Mouse (Mus musculus) myocyte (in vitro differentiated cells): ENCODE measurements around the gene Bglap2.

Experiments
- CEBPB ChIP-seq: IDR thresholded peaks from 2 replicates; pipeline ENCODE4 v1.6.1; 2011; ENCODE audit warnings: mild to moderate bottlenecking, moderate library complexity; ENCODE audit not compliant: poor library complexity, insufficient read depth, severe bottlenecking
- E2F4 ChIP-seq: IDR thresholded peaks from one replicate; pipeline ENCODE4 v1.6.1; 2011; ENCODE audit warnings: mild to moderate bottlenecking, control low read depth, moderate library complexity; ENCODE audit not compliant: insufficient read depth
- MAX ChIP-seq: IDR thresholded peaks from one replicate; pipeline ENCODE4 v1.6.1; 2011; ENCODE audit warnings: low read depth, mild to moderate bottlenecking, control low read depth
- MYOD1 ChIP-seq, 3 experiments: IDR thresholded peaks; one replicate each; pipeline ENCODE4 v1.6.1; 2011; ENCODE audit warnings: control low read depth in 2 of 3, low read depth in 2 of 3, mild to moderate bottlenecking in 2 of 3, moderate library complexity in 1 of 3; ENCODE audit not compliant: insufficient read length in 2 of 3, control insufficient read depth in 1 of 3
- MYOG ChIP-seq, 3 experiments: IDR thresholded peaks; one replicate each; pipeline ENCODE4 v1.6.1; 2011; ENCODE audit warnings: control low read depth in 2 of 3, low read depth in 2 of 3, mild to moderate bottlenecking in 2 of 3; ENCODE audit not compliant: insufficient read length in 2 of 3, control insufficient read depth in 1 of 3, insufficient read depth in 1 of 3
- POLR2A ChIP-seq: IDR thresholded peaks from one replicate; pipeline ENCODE4 v1.6.1; 2011; ENCODE audit warnings: low read depth, mild to moderate bottlenecking, control low read depth, moderate library complexity; ENCODE audit not compliant: insufficient read length
- POLR2AphosphoS2 ChIP-seq: IDR thresholded peaks from one replicate; pipeline ENCODE4 v1.6.1; 2011; ENCODE audit warnings: low read depth, control low read depth; ENCODE audit not compliant: insufficient read length
- TCF12 ChIP-seq: IDR thresholded peaks from one replicate; pipeline ENCODE4 v1.6.1; 2011; ENCODE audit warnings: mild to moderate bottlenecking, control low read depth; ENCODE audit not compliant: poor library complexity, insufficient read depth, severe bottlenecking
- TCF3 ChIP-seq: IDR thresholded peaks from one replicate; pipeline ENCODE4 v1.6.1; 2011; ENCODE audit warnings: low read depth, control low read depth; ENCODE audit not compliant: insufficient read length
- USF1 ChIP-seq: IDR thresholded peaks from one replicate; pipeline ENCODE4 v1.6.1; 2011; ENCODE audit warnings: low read depth, mild to moderate bottlenecking, control low read depth, moderate library complexity

DNA sequence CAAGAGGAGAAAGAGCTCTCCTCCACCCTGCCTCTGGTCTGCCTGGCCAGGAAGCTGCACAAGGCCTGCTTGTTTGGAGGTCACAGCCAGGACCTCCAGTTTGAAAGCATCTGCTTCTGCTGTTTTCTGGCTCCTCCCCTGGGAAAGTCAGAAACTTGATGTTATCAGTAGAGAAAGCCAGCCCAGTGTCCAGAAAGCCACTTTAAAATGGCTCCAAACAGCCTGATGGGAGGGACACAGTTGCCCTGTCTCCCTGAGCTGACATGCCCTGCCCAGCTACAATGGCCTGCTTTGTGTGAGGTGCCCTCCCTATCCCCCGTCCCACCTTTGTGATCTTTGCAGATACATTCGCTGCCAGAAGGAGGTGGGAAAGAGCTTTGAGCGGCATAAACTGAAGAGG lies 18.5 kb downstream of the Bglap2 start:
- TF ChIP-seq POLR2A (no peak), USF1 (no peak), MAX (no peak), TCF12 (no peak), CEBPB (no peak), MYOD1 (IDR thresholded peaks at IDR 0.05; ENCODE audit: control insufficient read depth in 1 of 3, insufficient read length in 2 of 3, low read depth in 2 of 3) (no peak), E2F4 (no peak), TCF3 (no peak), MYOG (IDR thresholded peaks at IDR 0.05; ENCODE audit: control insufficient read depth in 1 of 3, insufficient read depth in 1 of 3, insufficient read length in 2 of 3, low read depth in 2 of 3) (no peak), POLR2AphosphoS2 (no peak)
